Mouse (Mus musculus) large intestine, adult 2 months (tissue): Measurements from ENCODE around the gene Ckap2l. TPM values are rescaled to one million over a fixed set of nuclear protein-coding genes. Genes with fewer than 3 reads are reported as not detected.

Source experiments
- DNase-seq: peaks from one replicate; pipeline ENCODE4 v3.0.0-alpha.2; 2012; ENCODE audit warnings: low read depth, low spot score
- WGBS: fragments of 180-500 bp; shearing (Covaris S2); methylation state at CpG from one replicate; pipeline ENCODE4 v1.1.7; 2018; 5-methylcytosine and 5-hydroxymethylcytosine counted together
- polyA plus RNA-seq: library from polyadenylated mRNA; depleted of rRNA; stranded (reverse); fragments of >200 nt; gene quantifications from 2 replicates; pipeline ENCODE4 v1.2.3, GENCODE M21; 2012

The Ckap2l gene
- polyA plus RNA-seq, 1 experiment = 3.8 TPM

GRCm38 (mm10) chr2:129241845-129242833 lies 54.9 kb downstream of the Ckap2l start:
- no peak for DNase-seq
- WGBS = 49% methylated on average over 7 of the region's 7 CpGs

- WGBS = 91% methylated on average over 9 of the region's 9 CpGs
- DNase-seq = no peak
Observed at GRCm38 (mm10) chr2:129240726-129241432, 56.1 kb downstream of the Ckap2l start.

- 94% methylated on average over 4 of the region's 4 CpGs for WGBS
- DNase-seq = no peak
Observed at GRCm38 (mm10) chr2:129236526-129236925, 60.5 kb downstream of the Ckap2l start.

- 52% methylated on average over 2 of the region's 2 CpGs for WGBS
Observed at GRCm38 (mm10) chr2:129234731-129235130, 62.3 kb downstream of the Ckap2l start.

GRCm38 (mm10) chr2:129233803-129234477 lies 63.1 kb downstream of the Ckap2l start:
- 79% methylated on average over 9 of the region's 9 CpGs for WGBS
- no peak for DNase-seq

More at GRCm38 (mm10) chr2:129234731-129235130, 62.3 kb downstream of the Ckap2l start:
- no peak for DNase-seq

GRCm38 (mm10) chr2:129233218-129233617 lies 63.8 kb downstream of the Ckap2l start:
- no peak for DNase-seq
- 89% methylated on average over 1 of the region's 1 CpGs for WGBS

- peak; percentile 88 for DNase-seq
- 36% methylated on average over 9 of the region's 9 CpGs for WGBS
Observed at GRCm38 (mm10) chr2:129232484-129232883, 64.5 kb downstream of the Ckap2l start.

GRCm38 (mm10) chr2:129232023-129232422 lies 65.0 kb downstream of the Ckap2l start:
- DNase-seq = no peak
- WGBS = 23% methylated on average over 4 of the region's 4 CpGs

- DNase-seq = no peak
- 37% methylated on average over 7 of the region's 7 CpGs for WGBS
Observed at GRCm38 (mm10) chr2:129229316-129229715, 67.7 kb downstream of the Ckap2l start.

- WGBS = 41% methylated on average over 4 of the region's 4 CpGs
- DNase-seq = no peak
Observed at GRCm38 (mm10) chr2:129228571-129228970, 68.4 kb downstream of the Ckap2l start.

- no peak for DNase-seq
- WGBS = 82% methylated on average over 6 of the region's 7 CpGs
Observed at GRCm38 (mm10) chr2:129227709-129228108, 69.3 kb downstream of the Ckap2l start.

- WGBS = 90% methylated on average over 7 of the region's 7 CpGs
Observed at GRCm38 (mm10) chr2:129227011-129227529, 69.9 kb downstream of the Ckap2l start.

GRCm38 (mm10) chr2:129226296-129226851 lies 70.6 kb downstream of the Ckap2l start:
- no peak for DNase-seq
- 79% methylated on average over 11 of the region's 11 CpGs for WGBS

More at GRCm38 (mm10) chr2:129227011-129227529, 69.9 kb downstream of the Ckap2l start:
- DNase-seq = no peak

GRCm38 (mm10) chr2:129225251-129225819 lies 71.7 kb downstream of the Ckap2l start:
- 92% methylated on average over 17 of the region's 17 CpGs for WGBS

GRCm38 (mm10) chr2:129224178-129224577 lies 72.8 kb downstream of the Ckap2l start:
- DNase-seq = no peak
- WGBS = 35% methylated on average over 4 of the region's 4 CpGs

More at GRCm38 (mm10) chr2:129225251-129225819, 71.7 kb downstream of the Ckap2l start:
- no peak for DNase-seq

GRCm38 (mm10) chr2:129221097-129221632 lies 75.8 kb downstream of the Ckap2l start:
- 50% methylated on average over 9 of the region's 9 CpGs for WGBS
- DNase-seq = no peak

- WGBS = 91% methylated on average over 4 of the region's 4 CpGs
- no peak for DNase-seq
Observed at GRCm38 (mm10) chr2:129218537-129219105, 78.4 kb downstream of the Ckap2l start.
